Mouse (Mus musculus): ENCODE measurements around the gene Ccpg1. TPM values are rescaled to one million over a fixed set of nuclear protein-coding genes. Genes with fewer than 3 reads are reported as not detected.

The Ccpg1 gene
- polyA plus RNA-seq, 1 experiment from 2014 or later, result 34.3 TPM

- Histone ChIP-seq H3K4me2 (no peak overlapping the region), H3K9me3 (replicated peaks) (no peaks in the 10 kb centered on the region), H3K9ac (no peak overlapping the region), H3K4me1 (replicated peaks) (peaks cover 2% of the 10 kb centered on the region), H3K27me3 (replicated peaks) (no peaks in the 10 kb centered on the region), H3K27ac (ENCODE audit: poor library complexity, severe bottlenecking) (no peak overlapping the region), H3K36me3 (peaks cover 50% of the 10 kb centered on the region), H3K4me3 (no peak overlapping the region)
- ATAC-seq (ENCODE audit: insufficient number of reproducible peaks, low FRiP score), result no peak
- 88% methylated on average over 5 of the region's 5 CpGs for WGBS
Measured at GRCm38 (mm10) chr9:73020566-73021097, 35.4 kb downstream of the Ccpg1 start.

GRCm38 (mm10) chr9:73025818-73026636 is 40.8 kb downstream of the Ccpg1 start:
- Histone ChIP-seq H3K4me2 (peak overlapping the region; percentile 65), H3K4me3 (peak overlapping the region; percentile 29), H3K27me3 (replicated peaks) (no peaks in the 10 kb centered on the region), H3K36me3 (peaks cover 26% of the 10 kb centered on the region), H3K9me3 (replicated peaks) (no peaks in the 10 kb centered on the region), H3K9ac (peak overlapping the region; percentile 47; the same call in 1 of the 2 replicates), H3K27ac (ENCODE audit: poor library complexity, severe bottlenecking) (peak overlapping the region; percentile 71), H3K4me1 (replicated peaks) (peaks cover 12% of the 10 kb centered on the region)
- WGBS, result 18% methylated on average over 17 of the region's 17 CpGs
- peak; percentile 61; the same call in 1 of the 2 replicates for ATAC-seq (ENCODE audit: insufficient number of reproducible peaks, low FRiP score)

GRCm38 (mm10) chr9:73030443-73030842 is 45.2 kb downstream of the Ccpg1 start:
- no peak for ATAC-seq (ENCODE audit: insufficient number of reproducible peaks, low FRiP score)
- no peaks in the 10 kb centered on the region for H3K27me3 ChIP-seq (replicated peaks)
- no peak overlapping the region for H3K4me3 ChIP-seq
- H3K36me3 ChIP-seq, result peaks cover 46% of the 10 kb centered on the region
- H3K27ac ChIP-seq (ENCODE audit: poor library complexity, severe bottlenecking), result no peak overlapping the region
- 92% methylated on average over 1 of the region's 1 CpGs for WGBS
- H3K9ac ChIP-seq, result no peak overlapping the region
- no peak overlapping the region for H3K4me2 ChIP-seq
- H3K9me3 ChIP-seq (replicated peaks), result no peaks in the 10 kb centered on the region
- peaks cover 12% of the 10 kb centered on the region for H3K4me1 ChIP-seq (replicated peaks)

GRCm38 (mm10) chr9:73031421-73031820 is 46.2 kb downstream of the Ccpg1 start:
- no peak overlapping the region for H3K9ac ChIP-seq
- H3K4me3 ChIP-seq, result no peak overlapping the region
- peaks cover 2% of the 10 kb centered on the region for H3K4me1 ChIP-seq (replicated peaks)
- 45% methylated on average over 4 of the region's 4 CpGs for WGBS
- no peak for ATAC-seq (ENCODE audit: insufficient number of reproducible peaks, low FRiP score)
- H3K9me3 ChIP-seq (replicated peaks), result no peaks in the 10 kb centered on the region
- peaks cover 46% of the 10 kb centered on the region for H3K36me3 ChIP-seq
- no peak overlapping the region for H3K27ac ChIP-seq (ENCODE audit: poor library complexity, severe bottlenecking)
- H3K27me3 ChIP-seq (replicated peaks), result no peaks in the 10 kb centered on the region
- H3K4me2 ChIP-seq, result no peak overlapping the region

GRCm38 (mm10) chr9:73033406-73033805 is 48.2 kb downstream of the Ccpg1 start:
- H3K9ac ChIP-seq, result no peak overlapping the region
- H3K4me3 ChIP-seq, result no peak overlapping the region
- peaks cover 46% of the 10 kb centered on the region for H3K36me3 ChIP-seq
- H3K4me1 ChIP-seq (replicated peaks), result no peaks in the 10 kb centered on the region
- WGBS, result 83% methylated on average over 1 of the region's 1 CpGs
- H3K4me2 ChIP-seq, result no peak overlapping the region
- no peak overlapping the region for H3K27ac ChIP-seq (ENCODE audit: poor library complexity, severe bottlenecking)
- H3K9me3 ChIP-seq (replicated peaks), result no peaks in the 10 kb centered on the region
- no peak for ATAC-seq (ENCODE audit: insufficient number of reproducible peaks, low FRiP score)
- no peaks in the 10 kb centered on the region for H3K27me3 ChIP-seq (replicated peaks)

GRCm38 (mm10) chr9:73039222-73039945 is 54.2 kb downstream of the Ccpg1 start:
- peak; percentile 83 for ATAC-seq (ENCODE audit: insufficient number of reproducible peaks, low FRiP score)
- H3K9ac ChIP-seq, result peak overlapping the region; percentile 90
- under 1% methylated on average over 49 of the region's 49 CpGs for WGBS
- no peaks in the 10 kb centered on the region for H3K9me3 ChIP-seq (replicated peaks)
- peak overlapping the region; percentile 42; the same call in 1 of the 2 replicates for H3K27ac ChIP-seq (ENCODE audit: poor library complexity, severe bottlenecking)
- no peaks in the 10 kb centered on the region for H3K27me3 ChIP-seq (replicated peaks)
- peak overlapping the region; percentile 95 for H3K4me2 ChIP-seq
- peaks cover 14% of the 10 kb centered on the region for H3K4me1 ChIP-seq (replicated peaks)
- 0 out of 2 replicates have a peak, but pooled peaks cover under 1% of the 10 kb centered on the region for H3K36me3 ChIP-seq
- peak overlapping the region; percentile 96 for H3K4me3 ChIP-seq

GRCm38 (mm10) chr9:73040080-73040479 is 54.9 kb downstream of the Ccpg1 start, which contains the start of gene Pigb:
TSS of gene Pigb (minus strand) at chr9:73040378.
- ATAC-seq (ENCODE audit: insufficient number of reproducible peaks, low FRiP score), result no peak
- Histone ChIP-seq H3K9me3 (replicated peaks) (no peaks in the 10 kb centered on the region), H3K27ac (ENCODE audit: poor library complexity, severe bottlenecking) (peak within 1 kb of the TSS; percentile 42; the same call in 1 of the 2 replicates), H3K27me3 (replicated peaks) (no peaks in the 10 kb centered on the region), H3K36me3 (no peaks in the 10 kb centered on the region), H3K9ac (peak within 1 kb of the TSS; percentile 90), H3K4me3 (peak within 1 kb of the TSS; percentile 96), H3K4me2 (peak within 1 kb of the TSS; percentile 95), H3K4me1 (replicated peaks) (peaks cover 17% of the 10 kb centered on the region)
- WGBS, result 28% methylated on average over 6 of the region's 6 CpGs

- peak; percentile 55 for ATAC-seq (ENCODE audit: insufficient number of reproducible peaks, low FRiP score)
- no peaks in the 10 kb centered on the region for H3K36me3 ChIP-seq
- WGBS, result 1% methylated on average over 41 of the region's 41 CpGs
Measured at GRCm38 (mm10) chr9:73044146-73045079, 59.2 kb downstream of the Ccpg1 start, which contains the start of gene Rab27a. TSS of gene Rab27a (plus strand) at chr9:73044854.

GRCm38 (mm10) chr9:73045204-73045603 is 60.0 kb downstream of the Ccpg1 start:
- peak overlapping the region; percentile 74 for H3K9ac ChIP-seq
- no peaks in the 10 kb centered on the region for H3K27me3 ChIP-seq (replicated peaks)
- H3K4me3 ChIP-seq, result peak overlapping the region; percentile 60
- H3K4me1 ChIP-seq (replicated peaks), result peaks cover 8% of the 10 kb centered on the region
- no peaks in the 10 kb centered on the region for H3K36me3 ChIP-seq
- no peak overlapping the region for H3K27ac ChIP-seq (ENCODE audit: poor library complexity, severe bottlenecking)
- no peaks in the 10 kb centered on the region for H3K9me3 ChIP-seq (replicated peaks)
- H3K4me2 ChIP-seq, result peak overlapping the region; percentile 98
- 11% methylated on average over 7 of the region's 7 CpGs for WGBS
- ATAC-seq (ENCODE audit: insufficient number of reproducible peaks, low FRiP score), result no peak

More at GRCm38 (mm10) chr9:73044146-73045079, 59.2 kb downstream of the Ccpg1 start, which contains the start of gene Rab27a:
- Histone ChIP-seq H3K4me3 (peak within 1 kb of the TSS; percentile 60), H3K9ac (peak within 1 kb of the TSS; percentile 74), H3K27me3 (replicated peaks) (no peaks in the 10 kb centered on the region), H3K9me3 (replicated peaks) (no peaks in the 10 kb centered on the region), H3K4me1 (replicated peaks) (peaks cover 10% of the 10 kb centered on the region), H3K4me2 (peak within 1 kb of the TSS; percentile 98), H3K27ac (ENCODE audit: poor library complexity, severe bottlenecking) (no peak within 1 kb of the TSS)

- Histone ChIP-seq H3K27ac (ENCODE audit: poor library complexity, severe bottlenecking) (no peak overlapping the region), H3K4me2 (peak overlapping the region; percentile 98), H3K4me1 (replicated peaks) (peaks cover 4% of the 10 kb centered on the region; the same call in 1 of the 2 replicates), H3K4me3 (peak overlapping the region; percentile 60), H3K36me3 (no peaks in the 10 kb centered on the region), H3K27me3 (replicated peaks) (no peaks in the 10 kb centered on the region), H3K9me3 (replicated peaks) (no peaks in the 10 kb centered on the region), H3K9ac (peak overlapping the region; percentile 74; the same call in 1 of the 2 replicates)
- ATAC-seq (ENCODE audit: insufficient number of reproducible peaks, low FRiP score), result no peak
- WGBS, result 73% methylated on average over 10 of the region's 10 CpGs
Measured at GRCm38 (mm10) chr9:73045711-73046110, 60.5 kb downstream of the Ccpg1 start.
